Mouse (Mus musculus) CH12.LX (cell line): ENCODE measurements around the gene Exoc7. TPM values are rescaled to one million over a fixed set of nuclear protein-coding genes. Genes with fewer than 3 reads are reported as not detected.

Experiments used
- DNase-seq: peaks from one replicate; pipeline ENCODE4 v3.0.0-alpha.2; 2013; ENCODE audit errors: extremely low read depth
- H3K27ac ChIP-seq: 2 replicates; pipeline ENCODE4 v1.5.1; 2012; ENCODE audit warnings: low read depth, mild to moderate bottlenecking, control low read depth, moderate library complexity; ENCODE audit not compliant: insufficient read depth
- H3K27me3 ChIP-seq: replicated peaks from 2 replicates; pipeline ENCODE3; 2012; ENCODE audit warnings: inconsistent platforms
- H3K36me3 ChIP-seq, 2 experiments: replicated peaks in 1 of 2; 2 replicates each; pipeline versions ENCODE3 to v1.6.1; 2012; ENCODE audit warnings: inconsistent platforms in 1 of 2, low read length in 1 of 2, mild to moderate bottlenecking in 1 of 2, mixed read lengths in 1 of 2, moderate library complexity in 1 of 2; ENCODE audit not compliant: control insufficient read depth in 1 of 2, insufficient read depth in 1 of 2
- H3K4me1 ChIP-seq, 2 experiments: 2 replicates each; pipeline ENCODE4 v1.6.1; 2012; ENCODE audit warnings: inconsistent platforms in 1 of 2, moderate library complexity in 1 of 2; ENCODE audit not compliant: insufficient read depth in 2 of 2, control insufficient read depth in 1 of 2
- H3K4me2 ChIP-seq: 2 replicates; pipeline ENCODE4 v1.6.1; 2012; ENCODE audit warnings: low read depth, mild to moderate bottlenecking, control low read depth; ENCODE audit not compliant: poor library complexity, insufficient read depth, severe bottlenecking
- H3K4me3 ChIP-seq, 3 experiments: fragments of 150-350 bp in 1 of 3; sonication (generic) in 1 of 3; replicated peaks in 1 of 3; 2 replicates each; pipeline versions ENCODE3 to v1.5.1; 2011 to 2012; ENCODE audit warnings: low read depth in 2 of 3, low read length in 2 of 3, mild to moderate bottlenecking in 2 of 3, moderate library complexity in 2 of 3, control low read depth in 1 of 3, improper control_type of control experiment in 1 of 3, inconsistent platforms in 1 of 3, mixed read lengths in 1 of 3; ENCODE audit not compliant: poor library complexity in 1 of 3
- H3K79me2 ChIP-seq: replicated peaks from 2 replicates; pipeline ENCODE4 v1.6.1; 2012; ENCODE audit warnings: mild to moderate bottlenecking, moderate library complexity; ENCODE audit not compliant: control insufficient read depth, poor library complexity, insufficient read depth, severe bottlenecking; ENCODE audit errors: extremely low read depth
- H3K9ac ChIP-seq: 2 replicates; pipeline ENCODE4 v1.6.1; 2012; ENCODE audit warnings: low read depth, mild to moderate bottlenecking, control low read depth, moderate library complexity; ENCODE audit not compliant: insufficient read depth
- H3K9me3 ChIP-seq: replicated peaks from 2 replicates; pipeline ENCODE3; 2012; ENCODE audit warnings: low read length, inconsistent platforms, mixed read lengths
- CHD1 ChIP-seq: IDR thresholded peaks from 2 replicates; pipeline ENCODE4 v1.6.1; 2012; ENCODE audit warnings: low read depth, low read length, improper control_type of control experiment, inconsistent platforms
- CHD2 ChIP-seq: IDR thresholded peaks from 2 replicates; pipeline ENCODE4 v1.6.1; 2011; ENCODE audit warnings: low read length, improper control_type of control experiment
- E2F4 ChIP-seq: IDR thresholded peaks from 2 replicates; pipeline ENCODE4 v1.6.1; 2011; ENCODE audit warnings: low read depth, low read length, improper control_type of control experiment; ENCODE audit not compliant: insufficient replicate concordance
- ELF1 ChIP-seq: IDR thresholded peaks from 2 replicates; pipeline ENCODE4 v1.6.1; 2014; ENCODE audit warnings: low read depth, mild to moderate bottlenecking, inconsistent platforms, low read length, improper control_type of control experiment
- EP300 ChIP-seq: IDR thresholded peaks from 2 replicates; pipeline ENCODE4 v1.6.1; 2011; ENCODE audit warnings: low read length, improper control_type of control experiment
- ETS1 ChIP-seq: conservative IDR thresholded peaks from 2 replicates; pipeline ENCODE4 v1.6.1; 2012; ENCODE audit warnings: low read depth, mild to moderate bottlenecking, inconsistent platforms, low read length, improper control_type of control experiment, moderate library complexity
- GABPA ChIP-seq: IDR thresholded peaks from 2 replicates; pipeline ENCODE4 v1.6.1; 2012; ENCODE audit warnings: low read depth, low read length, improper control_type of control experiment, inconsistent platforms; ENCODE audit not compliant: insufficient replicate concordance
- HCFC1 ChIP-seq: IDR thresholded peaks from 2 replicates; pipeline ENCODE4 v1.6.1; 2012; ENCODE audit warnings: low read depth, mild to moderate bottlenecking, inconsistent platforms, low read length, improper control_type of control experiment
- IRF4 ChIP-seq: IDR thresholded peaks from 2 replicates; pipeline ENCODE4 v1.6.1; 2014; ENCODE audit warnings: low read depth, mild to moderate bottlenecking, inconsistent platforms, low read length, improper control_type of control experiment
- JUN ChIP-seq: IDR thresholded peaks from 2 replicates; pipeline ENCODE4 v1.6.1; 2011; ENCODE audit warnings: low read depth, mild to moderate bottlenecking, low read length, improper control_type of control experiment, moderate library complexity; ENCODE audit not compliant: insufficient read depth
- JUND ChIP-seq: conservative IDR thresholded peaks from 2 replicates; pipeline ENCODE4 v1.6.1; 2011; ENCODE audit warnings: low read depth, low read length, improper control_type of control experiment
- KAT2A ChIP-seq: IDR thresholded peaks from 2 replicates; pipeline ENCODE4 v1.6.1; 2012; ENCODE audit warnings: low read length, improper control_type of control experiment, inconsistent platforms; ENCODE audit not compliant: insufficient replicate concordance
- MAFK ChIP-seq: IDR thresholded peaks from 2 replicates; pipeline ENCODE4 v1.6.1; 2011; ENCODE audit warnings: low read length, improper control_type of control experiment; ENCODE audit not compliant: insufficient replicate concordance
- MAX ChIP-seq: IDR thresholded peaks from 2 replicates; pipeline ENCODE4 v1.6.1; 2011; ENCODE audit warnings: low read length, improper control_type of control experiment
- MAZ ChIP-seq: IDR thresholded peaks from 2 replicates; pipeline ENCODE4 v1.6.1; 2012; ENCODE audit warnings: low read depth, mild to moderate bottlenecking, inconsistent platforms, low read length, improper control_type of control experiment, moderate library complexity
- MEF2A ChIP-seq: IDR thresholded peaks from 2 replicates; pipeline ENCODE4 v1.6.1; 2014; ENCODE audit warnings: low read depth, mild to moderate bottlenecking, inconsistent platforms, low read length, improper control_type of control experiment, borderline replicate concordance
- MXI1 ChIP-seq: IDR thresholded peaks from 2 replicates; pipeline ENCODE4 v1.6.1; 2011; ENCODE audit warnings: mild to moderate bottlenecking, low read depth, low read length, improper control_type of control experiment
- MYC ChIP-seq: IDR thresholded peaks from 2 replicates; pipeline ENCODE4 v1.6.1; 2011; ENCODE audit warnings: low read depth, mild to moderate bottlenecking, improper control_type of control experiment, low read length
- NELFE ChIP-seq: IDR thresholded peaks from 2 replicates; pipeline ENCODE4 v1.6.1; 2011; ENCODE audit warnings: low read depth, low read length, improper control_type of control experiment
- NRF1 ChIP-seq: IDR thresholded peaks from 2 replicates; pipeline ENCODE4 v1.6.1; 2014; ENCODE audit warnings: low read depth, mild to moderate bottlenecking, inconsistent platforms, low read length, improper control_type of control experiment, moderate library complexity
- POLR2A ChIP-seq: IDR thresholded peaks from 2 replicates; pipeline ENCODE4 v1.6.1; 2011; ENCODE audit warnings: low read depth, mild to moderate bottlenecking, improper control_type of control experiment, low read length
- POLR2AphosphoS2 ChIP-seq: IDR thresholded peaks from 2 replicates; pipeline ENCODE4 v1.6.1; 2011; ENCODE audit warnings: low read depth, low read length, improper control_type of control experiment
- RAD21 ChIP-seq: IDR thresholded peaks from 2 replicates; pipeline ENCODE4 v1.6.1; 2011; ENCODE audit warnings: low read depth, mild to moderate bottlenecking, low read length, improper control_type of control experiment, moderate library complexity
- RCOR1 ChIP-seq: conservative IDR thresholded peaks from 2 replicates; pipeline ENCODE4 v1.6.1; 2012; ENCODE audit warnings: low read depth, mild to moderate bottlenecking, inconsistent platforms, low read length, improper control_type of control experiment
- SIN3A ChIP-seq: IDR thresholded peaks from 2 replicates; pipeline ENCODE4 v1.6.1; 2012; ENCODE audit warnings: low read length, improper control_type of control experiment, inconsistent platforms
- SMC3 ChIP-seq: IDR thresholded peaks from 2 replicates; pipeline ENCODE4 v1.6.1; 2011; ENCODE audit warnings: low read depth, low read length, improper control_type of control experiment
- TBP ChIP-seq: conservative IDR thresholded peaks from 2 replicates; pipeline ENCODE4 v1.6.1; 2011; ENCODE audit warnings: low read depth, low read length, improper control_type of control experiment
- TCF12 ChIP-seq: IDR thresholded peaks from 2 replicates; pipeline ENCODE4 v1.6.1; 2014; ENCODE audit warnings: low read depth, mild to moderate bottlenecking, inconsistent platforms, low read length, improper control_type of control experiment
- UBTF ChIP-seq: IDR thresholded peaks from 2 replicates; pipeline ENCODE4 v1.6.1; 2012; ENCODE audit warnings: low read depth, mild to moderate bottlenecking, inconsistent platforms, low read length, improper control_type of control experiment, moderate library complexity
- USF1 ChIP-seq: IDR thresholded peaks from 2 replicates; pipeline ENCODE4 v1.6.1; 2014; ENCODE audit warnings: low read depth, mild to moderate bottlenecking, inconsistent platforms, low read length, improper control_type of control experiment
- USF2 ChIP-seq: conservative IDR thresholded peaks from 2 replicates; pipeline ENCODE4 v1.6.1; 2011; ENCODE audit warnings: low read depth, low read length, improper control_type of control experiment
- ZC3H11A ChIP-seq: IDR thresholded peaks from 2 replicates; pipeline ENCODE4 v1.6.1; 2012; ENCODE audit warnings: low read depth, mild to moderate bottlenecking, inconsistent platforms, low read length, improper control_type of control experiment
- ZKSCAN1 ChIP-seq: IDR thresholded peaks from 2 replicates; pipeline ENCODE4 v1.6.1; 2012; ENCODE audit warnings: low read depth, inconsistent platforms, low read length, improper control_type of control experiment, borderline replicate concordance
- ZNF384 ChIP-seq: IDR thresholded peaks from 2 replicates; pipeline ENCODE4 v1.6.1; 2012; ENCODE audit warnings: low read depth, low read length, improper control_type of control experiment, inconsistent platforms
- dilution Hi-C: fragments of 300-500 bp; cut with MboI; formaldehyde crosslinking; loops from 2 replicates; pipeline ENCODE4 v1.14.3; 2020; ENCODE audit warnings: low sequenced_read_pairs; ENCODE audit not compliant: extremely low pct_unique_long_range_greater_than_20kb, extremely low pct_ligation_motif_present
- in situ Hi-C: fragments of 300-500 bp; cut with MboI; formaldehyde crosslinking; loops from 3 replicates; pipeline ENCODE4 v1.14.3; 2019; ENCODE audit warnings: low sequenced_read_pairs, low pct_ligation_motif_present, low pct_unique_long_range_greater_than_20kb, mixed read lengths
- polyA plus RNA-seq: library from polyadenylated mRNA; unstranded; fragments of >175 nt; gene quantifications from 2 replicates; pipeline ENCODE4 v1.2.1, GENCODE M21; 2012; ENCODE audit warnings: low read depth; ENCODE audit not compliant: insufficient read length
- total RNA-seq, 2 experiments: library from RNA; depleted of rRNA; stranded (reverse); fragments of 300-350 nt in 1 of 2; fragments of >200 nt in 1 of 2; gene quantifications; 2 replicates each; pipeline ENCODE4 v1.2.3; 2012 to 2014

Exoc7 gene
- total and polyA plus RNA-seq, 3 experiments, result 32.2 to 51.8 (median 42.1) TPM

DNA sequence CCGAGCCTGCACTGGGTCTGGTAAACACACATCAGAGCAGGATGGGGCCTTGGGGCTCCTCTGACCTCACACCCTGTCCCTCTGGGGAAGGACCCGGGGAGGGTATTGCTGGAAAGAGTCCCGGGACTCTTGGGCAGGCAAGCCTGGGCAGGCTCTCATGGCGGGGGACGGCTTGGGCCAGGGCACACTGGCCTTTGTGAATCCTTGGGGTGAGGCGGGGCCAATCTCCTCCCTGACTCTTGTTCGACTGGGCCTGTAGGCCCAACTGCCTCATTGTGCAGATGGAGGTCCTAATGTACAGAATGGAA, 23.1 kb upstream of the Exoc7 start (continued):
- TF ChIP-seq SMC3 (no peak), MXI1 (0 out of 2 replicates have a peak, but pooled peaks have one; percentile 9), MAX (no peak), JUN (no peak), CHD2 (peak; percentile 28; the same call in 1 of the 2 replicates), ETS1 (peak; percentile 65; the same call in 1 of the 2 replicates), KAT2A (no peak)

GRCm38 (mm10) chr11:116329314-116330210, 22.5 kb upstream of the Exoc7 start:
- Histone ChIP-seq H3K27me3 (peaks cover 9% of the 10 kb centered on the region), H3K27ac (peak overlapping the region; percentile 94), H3K79me2 (no peaks in the 10 kb centered on the region), H3K36me3 (no peaks in the 10 kb centered on the region), H3K9me3 (no peaks in the 10 kb centered on the region), H3K4me1 (peaks cover 40 to 63% of the 10 kb centered on the region in 2 experiments), H3K4me3 (peak overlapping the region in 1 of 3 experiments; percentile 29), H3K4me2 (peak overlapping the region; percentile 22), H3K9ac (peak overlapping the region; percentile 24)
- in situ Hi-C loops (loop anchor here (10.0 kb wide), 1 partner anchor 205 kb away; the partner anchor contains the start of gene Sphk1), dilution Hi-C loops (no loop called here)
- DNase-seq, result no peak
- no peak for TF ChIP-seq ZC3H11A
- no peak for TF ChIP-seq ZNF384
- TF ChIP-seq ZKSCAN1, result no peak
- TF ChIP-seq CHD1, result 0 out of 2 replicates have a peak, but pooled peaks have one; percentile 32
- TF ChIP-seq IRF4, result 0 out of 2 replicates have a peak, but pooled peaks have one; percentile 33
- TF ChIP-seq E2F4, result no peak
- no peak; the same call in 1 of the 2 replicates for TF ChIP-seq CHD2
- no peak for TF ChIP-seq EP300
- TF ChIP-seq USF1, result no peak
- 0 out of 2 replicates have a peak, but pooled peaks have one; percentile 38 for TF ChIP-seq UBTF
- 0 out of 2 replicates have a peak, but pooled peaks have one; percentile 8 for TF ChIP-seq NRF1
- TF ChIP-seq RCOR1, result no peak
- no peak for TF ChIP-seq MYC
- TF ChIP-seq MAFK, result no peak
- TF ChIP-seq GABPA, result no peak
- TF ChIP-seq NELFE, result 0 out of 2 replicates have a peak, but pooled peaks have one; percentile 11
- no peak for TF ChIP-seq MAZ
- 0 out of 2 replicates have a peak, but pooled peaks have one; percentile 13 for TF ChIP-seq TCF12
- TF ChIP-seq USF2, result no peak
- 0 out of 2 replicates have a peak, but pooled peaks have one; percentile 22 for TF ChIP-seq POLR2A
- no peak for TF ChIP-seq SMC3
- no peak for TF ChIP-seq POLR2AphosphoS2
- TF ChIP-seq SIN3A, result no peak
- no peak for TF ChIP-seq RAD21
- TF ChIP-seq JUN, result no peak
- TF ChIP-seq MEF2A, result no peak
- no peak for TF ChIP-seq ETS1
- TF ChIP-seq MXI1, result 0 out of 2 replicates have a peak, but pooled peaks have one; percentile 32
- no peak for TF ChIP-seq ELF1
- TF ChIP-seq MAX, result no peak
- no peak for TF ChIP-seq KAT2A
- TF ChIP-seq TBP, result no peak
- TF ChIP-seq JUND, result no peak
- TF ChIP-seq HCFC1, result no peak
